Mouse (Mus musculus) mouse trophoblast stem cell (cell line): ENCODE measurements around the gene Phlpp2.

ENCODE experiments used
- in situ Hi-C, 2 experiments: fragments of 300-500 bp; cut with MseI, MboI; formaldehyde crosslinking; loops; 2 replicates in 1 of 2; 3 replicates in 1 of 2; pipeline ENCODE4 v1.15.1; 2025

Gene Phlpp2

DNA sequence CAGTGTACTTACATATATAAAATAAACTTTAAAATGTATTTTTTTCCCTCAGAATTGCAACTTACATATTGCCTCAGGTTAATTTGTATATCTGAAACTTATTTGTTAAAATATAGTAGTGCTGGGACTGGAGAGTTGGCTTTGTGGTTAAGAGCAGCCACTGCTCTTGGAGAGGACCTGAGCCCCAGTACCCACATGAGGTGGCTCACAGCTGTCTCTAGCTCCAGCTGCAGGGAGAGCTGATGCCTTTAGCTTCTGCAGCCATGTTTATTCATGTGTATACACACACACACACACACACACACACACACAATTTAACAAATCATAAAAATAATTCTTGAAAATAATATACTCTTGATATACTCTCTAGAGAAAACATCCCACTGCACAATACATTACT lies 34.0 kb downstream of the Phlpp2 start:
- in situ Hi-C loops = no loop called here

DNA sequence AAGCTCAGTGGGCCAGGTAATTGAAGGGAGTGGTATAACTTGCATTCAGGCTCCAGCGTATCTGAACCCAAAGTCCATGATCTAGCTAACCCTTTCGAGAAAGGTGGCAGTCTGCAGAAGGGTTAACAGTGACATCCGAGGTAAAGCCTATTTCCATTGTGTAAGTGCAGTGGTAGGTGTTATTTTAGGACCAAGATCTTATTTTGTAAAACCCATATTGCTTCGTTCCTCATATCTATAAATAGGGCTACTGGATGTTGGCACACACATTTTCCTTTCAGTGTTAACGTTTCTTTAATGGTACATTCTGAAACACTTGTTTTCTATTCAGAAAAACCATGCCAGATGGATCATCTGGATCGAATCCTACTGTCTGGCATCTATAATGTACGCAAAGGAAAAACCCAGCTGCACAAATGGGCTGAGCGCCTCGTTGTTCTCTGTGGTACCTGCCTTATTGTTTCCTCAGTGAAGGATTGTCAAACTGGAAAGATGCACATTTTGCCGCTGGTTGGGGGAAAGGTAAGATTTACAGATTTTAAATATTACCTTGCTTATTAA lies 35.6 kb downstream of the Phlpp2 start:
- in situ Hi-C loops = no loop called here

DNA sequence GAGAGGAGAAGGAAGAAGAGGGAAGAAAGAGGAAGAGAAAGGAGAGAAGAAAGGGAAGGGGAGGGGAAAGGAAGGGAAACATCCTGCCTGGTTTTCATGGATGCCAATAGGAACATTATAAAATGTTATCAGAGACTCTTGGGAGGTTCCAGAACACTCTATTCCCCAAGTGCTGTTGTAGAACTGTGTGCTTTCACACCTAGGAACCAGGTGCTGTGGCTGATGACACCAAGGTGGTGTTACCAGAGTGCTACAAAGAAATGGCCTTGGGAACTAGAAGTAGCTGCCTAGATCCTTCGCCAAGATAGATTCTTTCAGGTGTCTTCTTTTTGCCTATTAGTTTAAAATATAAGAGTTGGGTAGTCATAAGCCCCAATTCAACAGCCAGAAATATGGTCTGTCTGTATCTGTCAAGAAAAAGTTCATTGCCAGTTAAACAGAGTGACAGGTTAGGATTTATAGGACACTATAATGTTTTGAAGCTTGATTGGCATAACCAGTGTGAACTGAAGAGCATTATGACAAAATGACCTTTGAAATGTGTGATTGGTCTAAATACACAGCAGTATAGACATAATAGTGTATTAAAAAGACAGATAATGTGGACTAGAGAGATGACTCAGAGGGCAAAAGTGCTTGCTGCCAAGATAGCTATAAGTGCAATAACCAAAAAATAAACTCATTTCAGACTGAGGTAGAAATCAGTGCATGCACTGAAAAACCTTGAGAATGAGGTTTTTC lies 36.8 kb downstream of the Phlpp2 start:
- in situ Hi-C loops = no loop called here

DNA sequence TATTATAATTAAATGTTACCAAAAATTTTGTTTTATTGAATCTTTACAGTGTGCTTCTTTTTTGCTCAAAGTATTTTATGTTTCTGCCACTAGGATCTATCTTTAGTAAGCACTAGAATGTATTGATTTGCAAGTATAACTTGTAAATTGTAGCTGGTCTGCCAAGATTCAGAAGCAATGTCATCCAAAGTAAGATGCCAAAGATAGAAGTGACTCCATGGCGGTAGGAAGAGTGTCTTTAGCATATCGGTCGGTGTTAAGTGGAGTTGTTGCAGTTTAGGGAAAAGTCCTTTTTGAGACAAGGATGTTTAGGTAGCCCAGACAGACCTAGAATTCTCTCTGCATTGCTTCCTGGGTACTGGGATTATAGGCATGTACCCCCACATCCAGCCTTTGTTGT lies 38.6 kb downstream of the Phlpp2 start:
- in situ Hi-C loops = no loop called here

DNA sequence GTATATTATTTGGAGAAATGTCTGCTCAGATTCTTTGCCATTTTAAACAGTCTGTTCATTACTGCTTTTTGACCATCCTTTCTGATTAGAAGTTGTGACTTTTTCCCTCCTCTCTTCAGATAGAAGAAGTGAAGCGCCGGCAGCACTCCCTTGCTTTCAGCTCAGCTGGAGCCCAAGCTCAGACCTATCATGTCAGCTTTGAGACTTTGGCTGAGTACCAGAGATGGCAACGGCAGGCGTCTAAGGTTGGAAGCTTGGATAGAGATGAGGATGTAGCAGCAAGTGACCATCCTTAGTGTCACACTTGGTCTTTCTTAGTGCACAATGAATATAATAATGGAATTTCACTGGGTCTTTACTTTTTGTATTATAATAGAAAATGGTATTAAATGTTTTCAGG lies 39.0 kb downstream of the Phlpp2 start:
- in situ Hi-C loops = no loop called here

DNA sequence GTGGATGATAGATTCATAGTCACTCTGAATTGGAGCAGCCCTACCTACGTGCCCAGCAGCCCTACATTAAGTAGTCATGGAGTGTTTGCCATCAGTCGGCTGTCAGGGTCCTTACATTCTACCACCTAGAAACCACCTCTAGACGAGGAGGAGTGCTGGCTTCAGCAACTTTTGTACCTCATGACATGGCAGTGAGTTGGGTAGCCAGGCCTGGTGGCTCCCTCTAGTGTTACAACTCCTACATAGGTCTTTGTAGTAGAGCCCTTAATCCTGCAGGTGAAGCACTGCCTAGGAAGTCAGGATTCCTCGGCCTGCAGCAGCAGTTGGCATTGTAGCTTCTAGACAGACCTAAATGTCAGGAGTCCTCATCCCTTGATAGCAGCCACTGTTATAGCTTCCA lies 48.9 kb downstream of the Phlpp2 start:
- in situ Hi-C loops = no loop called here

DNA sequence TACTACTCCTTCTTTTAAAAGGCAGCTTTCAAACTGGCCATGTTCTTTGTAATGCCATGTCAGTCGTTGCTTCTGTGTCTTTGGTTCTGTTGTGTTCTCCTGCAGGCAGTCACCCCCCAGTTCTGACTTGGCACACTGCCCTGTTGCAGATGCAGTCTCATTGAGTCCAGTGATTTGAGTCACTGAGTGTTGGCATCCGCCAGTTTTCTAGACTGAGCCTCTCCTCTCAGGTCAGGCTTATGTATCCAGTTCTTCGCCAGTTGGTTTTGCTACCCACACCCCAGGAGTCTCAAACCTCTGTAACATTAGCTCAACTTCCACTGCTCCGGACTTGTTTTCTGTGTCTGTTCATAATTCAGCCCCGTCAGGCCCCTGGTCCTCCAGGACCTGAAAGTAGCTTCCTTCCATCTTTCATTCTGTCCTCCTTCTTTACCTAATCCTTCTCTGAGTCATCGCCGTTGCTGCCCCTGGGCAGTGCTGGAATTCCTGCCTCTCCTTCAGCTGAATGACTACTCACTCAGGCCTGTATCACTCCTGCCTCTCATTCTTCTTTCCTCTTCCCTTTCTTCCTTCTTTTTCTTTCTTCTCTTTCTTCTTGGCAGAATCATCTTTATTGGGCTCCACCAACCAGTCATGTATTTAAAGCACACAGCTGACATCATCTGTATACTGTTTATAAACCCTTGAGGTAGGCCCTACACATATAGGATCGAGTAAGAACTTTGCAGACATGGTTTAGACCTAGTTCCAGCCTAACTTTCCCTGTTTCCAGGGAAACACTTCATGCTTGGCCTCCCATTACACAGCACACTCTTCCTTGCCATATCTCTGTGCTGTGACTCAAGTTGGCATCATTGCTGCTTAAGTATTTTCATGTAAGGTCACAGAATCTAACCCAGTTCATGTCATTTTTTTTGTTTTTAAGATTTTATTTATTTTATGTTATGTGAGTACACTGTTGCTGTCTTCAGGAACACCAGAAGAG lies 52.4 kb downstream of the Phlpp2 start:
- in situ Hi-C loops = no loop called here

DNA sequence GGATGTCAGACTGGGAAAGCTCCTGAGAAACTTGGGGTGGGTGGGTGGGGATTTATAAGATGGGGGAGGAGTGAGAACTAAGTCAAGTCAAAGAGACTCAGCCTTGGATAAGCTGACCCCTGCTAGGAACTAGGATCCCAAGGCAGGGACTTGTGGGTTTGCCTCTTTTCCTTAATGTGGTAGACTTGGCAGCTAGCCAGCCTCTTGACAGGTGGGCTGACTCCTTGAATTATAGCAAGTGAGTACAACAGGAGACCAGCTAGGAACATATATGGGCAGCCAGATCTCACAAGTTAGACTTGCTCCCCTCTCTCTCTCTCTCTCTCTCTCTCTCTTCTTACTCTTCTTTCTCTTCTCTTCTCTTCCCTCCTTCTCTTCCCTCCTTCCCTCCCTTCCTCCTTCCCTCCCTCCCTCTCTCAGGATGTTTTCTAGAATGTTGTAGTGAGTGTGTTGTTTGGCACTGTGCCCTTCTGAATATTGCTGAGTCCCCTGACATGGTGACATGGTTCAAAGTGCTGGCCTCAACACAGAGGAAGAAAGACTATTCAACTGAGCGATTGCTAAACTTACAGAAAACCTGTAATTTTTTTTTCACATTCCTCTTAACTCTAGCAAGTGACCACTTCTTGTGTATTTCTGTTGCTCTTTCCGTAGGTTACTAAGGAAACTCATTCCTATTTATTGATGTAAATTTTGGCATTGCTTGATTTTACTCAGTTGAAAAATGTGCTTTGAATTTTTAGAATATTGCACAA lies 73.4 kb downstream of the Phlpp2 start:
- in situ Hi-C loops = no loop called here

DNA sequence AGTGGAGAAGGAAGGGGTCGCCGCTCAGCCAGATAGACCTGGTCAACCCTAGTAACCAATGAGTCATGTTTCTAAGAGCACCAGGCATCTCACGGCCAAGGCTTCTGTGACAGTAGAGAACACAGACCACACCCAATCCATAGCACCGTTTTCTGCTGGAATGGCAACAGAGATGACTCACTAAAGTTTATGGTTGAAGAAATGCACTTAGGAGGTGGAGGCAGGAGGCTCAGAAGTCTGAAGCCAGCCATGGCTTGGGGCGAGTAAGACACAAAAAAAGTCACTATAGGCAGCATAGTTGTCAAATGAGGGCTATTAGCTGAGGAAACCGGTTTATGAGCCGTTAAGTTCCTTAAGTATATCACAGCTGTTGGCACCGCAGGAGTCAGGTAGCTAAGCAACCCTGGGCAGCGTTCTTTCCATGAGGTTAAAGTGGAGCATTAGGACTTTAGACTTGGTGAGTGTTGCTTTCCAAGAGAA lies 76.9 kb downstream of the Phlpp2 start:
- in situ Hi-C loops = no loop called here

DNA sequence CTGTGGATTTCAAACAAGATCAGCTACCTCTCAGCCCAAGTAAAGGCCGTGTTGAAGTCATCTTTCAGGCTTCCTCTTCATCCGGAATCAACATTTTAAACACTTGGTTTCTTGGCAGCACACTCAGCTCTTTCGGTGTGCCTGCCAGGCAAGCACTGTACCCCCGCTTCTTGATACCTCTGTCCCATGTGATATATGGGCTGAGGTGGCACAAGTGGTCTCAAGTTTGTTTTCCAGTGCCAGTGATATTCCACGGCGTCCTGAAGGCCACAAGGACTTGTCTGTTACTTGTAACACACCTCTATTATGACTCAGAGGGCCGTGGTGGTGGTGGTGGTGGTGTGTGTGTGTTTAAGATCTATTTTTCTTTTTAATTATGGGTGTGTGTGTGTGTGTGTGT lies 77.4 kb downstream of the Phlpp2 start:
- in situ Hi-C loops = no loop called here

DNA sequence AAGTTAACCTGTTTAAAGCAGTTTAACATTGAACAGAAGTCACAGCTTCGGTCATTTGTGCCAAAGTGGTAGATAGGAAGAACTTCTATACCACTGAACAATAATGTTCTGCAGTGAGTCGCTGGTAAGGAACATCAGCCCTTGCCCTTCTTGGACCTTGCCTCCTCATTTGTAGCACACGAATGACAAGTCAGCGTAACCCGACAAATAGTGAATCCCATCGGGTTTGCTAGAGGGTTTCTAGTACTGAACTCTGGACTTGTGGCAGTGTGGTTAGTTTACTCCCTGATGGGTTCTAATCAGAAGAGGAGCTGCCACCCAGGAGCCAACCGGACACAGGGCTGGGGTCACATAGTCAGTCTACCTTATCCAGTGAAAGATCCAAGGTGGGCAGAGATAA lies 77.9 kb downstream of the Phlpp2 start:
- in situ Hi-C loops = no loop called here

DNA sequence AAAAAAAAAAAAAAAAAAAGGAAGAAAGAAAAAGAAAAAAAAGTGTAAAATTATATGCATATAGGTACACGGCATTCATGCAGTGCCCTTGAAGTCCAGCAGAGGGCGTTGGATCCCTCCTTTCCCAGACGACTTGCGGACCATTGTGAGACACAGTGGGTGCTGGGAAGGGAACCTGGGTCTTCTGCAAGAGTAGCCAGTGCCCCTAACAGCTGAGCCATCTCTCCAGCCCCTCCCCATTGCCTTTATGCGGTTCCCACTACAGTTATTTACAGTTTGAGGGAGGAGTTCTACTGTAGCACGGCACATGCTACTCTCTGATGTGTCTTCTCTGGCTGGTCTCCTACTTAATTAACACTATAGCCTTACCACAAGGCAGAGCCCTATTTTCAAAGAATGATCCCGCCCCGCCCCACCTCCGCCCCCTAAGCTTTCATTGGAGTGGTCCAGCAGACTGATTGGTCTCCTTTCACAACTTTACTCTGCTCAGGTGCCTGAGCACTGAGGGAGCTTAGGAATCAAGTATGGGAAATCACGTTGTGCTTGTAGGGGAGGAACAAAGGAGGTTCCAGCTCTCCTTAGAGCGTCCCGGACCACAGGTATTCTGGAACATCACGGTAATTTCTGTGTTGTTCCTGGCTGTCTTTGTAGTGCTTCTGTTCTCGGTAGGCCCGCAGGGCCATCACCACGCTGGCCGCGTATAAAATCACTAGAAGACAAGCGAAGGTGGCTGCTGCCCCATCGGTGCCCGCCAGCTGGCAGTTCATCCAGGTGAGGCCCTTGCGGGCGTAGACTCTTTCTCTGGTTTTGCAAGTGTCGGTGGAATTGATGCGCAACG lies 79.3 kb downstream of the Phlpp2 start:
- in situ Hi-C loops = no loop called here

DNA sequence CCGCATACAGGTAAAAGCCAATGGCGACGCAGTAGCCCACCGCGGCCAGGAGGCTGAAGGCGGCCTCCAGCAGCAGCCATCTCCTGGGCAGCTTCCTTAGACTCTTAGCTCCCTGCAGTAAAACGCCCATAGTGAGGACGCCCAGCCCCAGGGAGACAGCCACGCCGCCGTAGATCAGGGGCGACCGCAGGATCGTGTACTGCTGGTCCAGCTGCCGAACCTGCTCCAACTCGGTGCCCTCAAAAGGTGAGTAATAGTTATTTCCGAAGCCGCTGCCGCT lies 79.9 kb downstream of the Phlpp2 start:
- in situ Hi-C loops = no loop called here

DNA sequence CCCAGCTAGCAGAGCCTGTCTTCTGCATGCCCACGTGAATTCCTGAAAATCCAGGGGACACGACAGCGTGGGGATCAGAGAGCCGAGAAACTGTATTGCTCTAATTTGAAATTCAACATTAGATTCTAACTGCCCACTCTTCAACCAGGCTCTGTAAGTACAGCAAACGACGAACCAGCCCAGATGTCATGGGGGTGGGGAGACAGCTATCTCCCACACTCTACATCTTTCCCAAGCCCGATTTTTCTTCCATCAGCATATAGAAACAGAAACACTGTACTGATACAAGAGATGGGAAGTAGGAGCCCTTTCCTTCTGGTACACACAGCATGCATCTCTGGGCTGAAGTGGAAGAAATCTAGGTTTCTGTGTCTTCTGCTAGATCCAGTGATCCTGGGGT lies 83.8 kb downstream of the Phlpp2 start:
- in situ Hi-C loops = no loop called here

DNA sequence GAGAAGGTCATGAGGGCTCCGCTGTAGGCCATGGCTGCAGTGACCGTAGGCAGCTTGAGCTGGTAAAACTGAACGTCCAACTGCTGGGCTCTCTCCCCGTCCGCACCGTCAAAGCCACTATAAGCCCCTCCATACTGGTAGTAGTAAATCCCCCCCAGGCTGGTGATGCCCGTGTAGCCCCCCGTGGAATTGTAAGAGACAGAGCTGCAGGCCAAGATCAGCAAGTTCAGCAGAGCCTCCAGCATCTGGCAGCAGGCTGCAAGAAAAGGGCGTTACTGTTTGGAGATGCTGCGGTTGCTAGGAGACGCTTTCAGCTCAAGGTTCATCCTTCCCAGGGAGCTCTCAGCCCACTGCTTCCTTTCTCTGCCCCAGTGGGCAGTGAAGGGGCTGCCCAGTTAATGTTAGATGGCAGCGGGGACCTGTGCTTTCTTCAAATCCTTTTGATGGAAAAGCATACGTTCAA lies 86.2 kb downstream of the Phlpp2 start:
- in situ Hi-C loops = no loop called here

DNA sequence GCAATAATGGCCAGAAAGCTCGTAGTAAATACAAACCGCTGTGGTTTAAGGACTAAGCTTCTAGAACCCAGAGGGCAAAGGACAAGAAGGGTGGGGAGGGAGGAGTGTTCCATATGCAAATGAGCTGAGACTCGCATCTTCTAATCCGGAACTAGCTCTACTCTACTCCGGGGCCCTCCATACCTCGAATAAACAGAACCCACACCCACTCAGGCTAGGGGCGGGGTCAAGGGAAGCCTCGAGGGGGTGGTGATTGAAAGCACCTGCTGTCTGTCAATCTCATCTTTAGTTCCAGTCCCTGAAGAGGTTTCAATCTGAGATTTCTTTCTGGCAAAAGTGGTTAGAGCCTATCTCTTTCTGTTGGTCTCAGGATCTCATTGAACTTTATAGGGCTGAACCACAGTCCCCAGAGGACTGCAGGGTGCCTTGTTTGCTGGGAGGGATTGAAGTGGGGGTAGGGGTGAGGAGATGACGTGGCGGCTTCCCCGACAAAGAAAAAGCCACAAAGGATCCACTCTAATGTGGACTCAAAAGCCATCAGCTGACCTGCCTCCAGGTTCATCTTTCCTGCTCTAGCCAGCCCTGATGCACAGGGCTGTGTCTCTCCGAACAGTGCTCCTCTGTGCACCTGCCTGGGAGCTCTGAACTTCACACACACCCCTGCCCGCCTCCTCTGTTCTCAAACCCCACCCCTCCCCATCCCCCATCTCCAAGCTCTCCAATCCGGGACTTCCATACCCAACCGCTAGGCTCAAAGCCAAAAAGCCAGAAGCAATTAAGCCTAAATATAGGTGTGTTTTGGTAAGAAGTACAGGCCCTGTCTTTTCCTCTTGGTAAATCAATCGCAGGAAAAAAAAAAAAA lies 89.1 kb downstream of the Phlpp2 start:
- in situ Hi-C loops = no loop called here

DNA sequence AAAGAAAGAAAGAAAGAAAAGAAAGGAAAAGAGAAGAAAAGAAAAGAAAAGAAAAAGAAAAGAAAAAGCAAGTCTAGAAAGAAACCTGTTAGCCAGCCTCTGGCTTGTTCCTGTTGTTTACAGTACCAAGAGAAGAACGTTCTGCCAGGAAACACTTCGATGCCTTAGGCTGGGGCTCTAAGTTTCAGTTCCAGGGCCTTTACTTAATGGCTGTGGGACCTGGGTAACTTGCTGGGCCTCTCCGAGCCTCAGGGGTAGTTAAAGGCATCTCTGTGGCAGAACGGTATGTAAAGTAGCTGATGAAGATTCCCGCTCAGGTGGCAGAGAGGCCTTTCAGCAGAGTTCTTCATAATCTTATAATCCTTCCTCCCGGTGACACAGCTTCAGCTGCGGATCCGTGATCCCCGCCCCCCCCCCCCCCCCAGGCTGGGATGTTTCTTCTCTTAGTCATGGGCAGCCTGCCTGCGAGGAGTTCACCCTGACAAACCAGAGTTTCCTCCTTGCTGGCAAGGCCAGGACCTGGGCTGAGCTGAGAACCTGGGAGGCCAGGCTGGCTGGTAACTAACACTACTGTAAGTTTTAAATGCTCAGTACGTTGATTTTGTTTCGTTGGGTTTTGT lies 89.8 kb downstream of the Phlpp2 start:
- in situ Hi-C loops = no loop called here

DNA sequence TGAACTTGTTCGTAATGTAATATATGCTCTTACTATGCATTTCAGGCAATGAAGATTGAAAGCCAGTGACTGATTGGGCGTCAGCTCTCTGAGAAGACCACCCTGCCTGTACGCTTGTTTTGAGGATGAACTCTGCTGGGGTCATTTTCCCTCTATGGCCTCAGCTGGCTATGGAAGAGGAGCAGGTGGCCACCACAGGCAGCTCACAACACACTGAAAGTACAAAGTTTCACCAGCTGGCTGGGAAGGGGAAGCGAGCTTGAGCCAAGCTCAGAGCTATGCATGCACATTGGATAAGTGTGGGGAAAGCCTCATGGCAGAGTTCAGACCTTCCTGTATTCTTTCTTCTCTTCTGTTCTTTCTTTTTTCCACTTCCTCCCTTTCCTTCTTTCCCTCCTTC lies 90.8 kb downstream of the Phlpp2 start:
- in situ Hi-C loops = no loop called here

DNA sequence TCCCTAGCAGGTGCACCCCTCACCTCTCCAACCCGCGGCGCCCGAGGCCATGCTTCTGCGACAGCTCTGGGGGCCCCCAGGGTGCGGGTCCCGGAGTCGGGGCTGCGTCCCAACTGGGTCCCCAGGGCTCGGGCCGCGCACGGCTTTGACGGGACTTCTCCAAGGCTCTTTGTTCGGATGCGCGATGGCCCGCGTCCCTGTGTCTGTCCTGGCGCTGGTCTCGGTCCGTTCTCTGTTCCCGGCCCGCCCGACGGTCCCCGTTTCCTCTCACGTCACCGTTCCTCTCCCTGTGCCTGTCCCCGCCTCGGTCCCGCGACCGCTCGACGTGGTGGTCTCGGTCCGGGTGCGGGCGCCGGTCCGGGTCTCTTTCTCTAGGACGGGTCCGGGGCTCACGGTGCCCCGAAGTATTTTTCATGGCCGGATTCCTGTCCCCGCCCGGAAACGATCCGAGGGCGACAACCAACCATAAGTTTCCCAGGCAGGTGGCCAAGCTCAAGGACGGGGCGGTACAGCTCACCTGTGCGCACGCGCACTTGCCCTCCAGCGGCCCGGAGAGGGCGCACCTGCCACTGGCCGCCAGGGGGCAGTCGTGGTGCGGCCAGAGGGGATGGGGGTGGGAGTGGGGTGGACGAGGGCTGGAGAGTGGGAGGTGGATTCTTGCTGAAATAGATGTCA lies 93.5 kb downstream of the Phlpp2 start, which contains the start of gene Marveld3:
Gene Marveld3 (minus strand): TSS at position 511 of the 675 bp plus-strand sequence.
- in situ Hi-C loops = loop anchor here (10.0 kb wide), 1 partner anchor 113 kb away; the partner anchor contains the start of gene Zfp612 (in 2 of the 2)
